Mouse (Mus musculus) layer of hippocampus, postnatal 36 days (tissue): Measurements from ENCODE around the gene 2410141K09Rik. TPM values are rescaled to one million over a fixed set of nuclear protein-coding genes. Genes with fewer than 3 reads are reported as not detected.
"Not testable (repeated sequence)": the region's sequence is repeated elsewhere in the genome, so short reads cannot be mapped to it uniquely, and the experiment has no call there.

ENCODE experiments used
- DNase-seq, 2 experiments: peaks; one replicate each; pipeline ENCODE4 v3.0.0; 2022
- total RNA-seq, 2 experiments: library from RNA; stranded (reverse); gene quantifications; 2 replicates each; pipeline ENCODE4 v1.2.3; 2021

Gene 2410141K09Rik
- total RNA-seq: not detected

DNA sequence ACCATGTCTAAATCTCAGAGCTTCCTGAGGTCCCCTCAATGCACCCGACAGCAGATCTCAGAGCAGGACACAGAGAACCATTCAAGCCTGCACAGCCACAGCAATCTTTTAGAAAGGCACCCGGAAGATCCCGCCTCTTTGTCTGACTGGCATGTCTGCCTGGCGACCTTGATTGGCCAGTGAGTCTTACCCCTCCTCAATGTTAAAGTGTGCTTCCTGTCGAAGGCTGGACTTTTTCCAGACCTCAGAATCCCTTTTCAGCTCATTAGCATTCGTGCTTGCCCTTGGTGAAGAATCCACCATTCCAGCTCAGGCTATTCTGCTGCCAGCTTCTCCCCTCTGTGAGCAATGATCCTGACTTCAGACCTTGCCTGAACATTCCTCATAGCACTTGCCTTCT lies at the start of gene 2410141K09Rik:
TSS of gene 2410141K09Rik (minus strand) at position 101 of the 400 bp plus-strand sequence.
- DNase-seq: not testable (repeated sequence)

DNA sequence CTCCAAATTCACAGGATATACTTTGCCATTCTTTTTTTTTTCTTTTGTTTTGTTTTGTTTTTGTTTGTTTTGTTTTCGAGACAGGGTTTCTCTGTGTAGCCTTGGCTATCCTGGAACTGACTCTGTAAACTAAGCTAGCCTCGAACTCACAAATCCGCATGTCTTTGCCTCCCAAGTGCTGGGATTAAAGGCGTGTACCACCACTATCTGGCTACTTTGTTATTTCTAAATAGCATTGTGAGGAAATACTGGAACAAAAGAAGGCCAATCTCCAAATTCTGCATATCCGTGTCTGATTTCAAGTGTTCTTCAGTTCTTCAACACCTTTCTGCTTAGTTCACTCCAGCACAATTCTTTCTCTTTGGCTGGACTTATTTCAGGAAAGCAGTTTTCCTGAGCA lies 14.1 kb downstream of the 2410141K09Rik start:
- DNase-seq: not testable (repeated sequence)

DNA sequence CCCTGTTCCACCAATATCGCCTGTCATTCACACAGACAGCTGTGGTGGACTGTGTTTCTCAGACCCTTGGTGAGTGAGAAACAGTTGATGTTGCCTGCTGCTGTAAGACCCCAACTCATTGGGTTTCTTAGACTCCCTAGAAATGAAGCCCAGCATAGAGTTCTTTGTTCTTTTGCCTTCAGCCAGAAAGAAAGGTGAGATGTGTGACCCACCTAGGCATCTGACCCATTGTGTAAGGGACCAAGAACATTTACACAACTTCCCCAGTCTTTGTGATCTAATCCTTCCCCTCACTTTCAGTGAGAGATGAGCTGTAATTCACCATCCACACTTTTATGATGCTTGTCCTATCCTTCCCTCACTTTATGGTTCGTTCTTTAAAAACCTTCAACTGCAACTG lies 26.0 kb downstream of the 2410141K09Rik start:
- not testable (repeated sequence) for DNase-seq

Other genes with a start within 250 kb of the 2410141K09Rik start
- gene Gm10772, start 213.5 kb downstream of the 2410141K09Rik start, total RNA-seq: not detected